Comparison of ENCODE assay signal across 15 mouse cellular contexts in the genomic region with DNA sequence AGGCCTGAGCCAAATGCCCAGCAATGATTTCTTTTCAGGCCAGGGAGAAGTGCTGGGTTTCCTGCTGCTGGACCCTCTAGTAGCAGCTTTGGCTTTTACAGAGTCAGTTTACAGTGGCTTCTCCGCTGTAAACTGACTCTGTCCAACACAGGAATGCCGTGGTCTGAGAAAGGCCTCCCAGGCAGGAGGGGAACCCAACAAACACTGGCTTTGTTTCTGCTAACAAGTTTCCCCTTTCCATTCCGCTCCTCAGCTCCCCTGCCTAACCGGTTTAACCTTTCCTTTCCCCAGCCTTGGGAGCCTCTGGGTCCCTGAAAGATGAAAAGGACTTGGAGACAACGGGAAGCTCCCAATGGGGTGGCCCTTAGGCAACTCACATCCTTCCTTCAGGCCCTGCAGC. TPM values are rescaled to one million over a fixed set of nuclear protein-coding genes. Genes with fewer than 3 reads are reported as not detected.
A peak's percentile ranks its signal among the peaks of the same experiment; 100 is the strongest.
DNase-seq lines count a peak whose midpoint lies in the region; ATAC-seq and TF ChIP-seq lines count a peak whose summit lies in the region.
"Had no signal": no experiment of that assay in that cellular context is flagged by ENCODE, and none has a peak within 500 bp of the region (broad histone marks: within the 10 kb centered on the region; RNA-seq: fewer than 3 reads in every experiment).

No protein-coding gene starts in this region.

- 0 out of 2 replicates have a peak overlapping the region, but pooled peaks have one; percentile 2 for H3K27ac ChIP-seq in heart, embryonic 13.5 days (replicated peaks)
- peak overlapping the region; percentile 95 for H3K27ac ChIP-seq in lung, postnatal 0 days (ENCODE audit: low read length)
- H3K27ac ChIP-seq in embryonic facial prominence, embryonic 15.5 days (replicated peaks) = peak overlapping the region; percentile 60
- H3K27ac ChIP-seq: left cerebral cortex, adult 2 months; liver, embryonic 15.5 days; midbrain, embryonic 12.5 days; neural tube, embryonic 12.5 days had no signal

- TF ChIP-seq EP300 in lung, postnatal 0 days (IDR thresholded peaks at IDR 0.05) = no peak

- H3K9me3 ChIP-seq in heart, embryonic 13.5 days = no peaks in the 10 kb centered on the region
- H3K9me3 ChIP-seq in lung, postnatal 0 days (ENCODE audit: low read length) = no peaks in the 10 kb centered on the region
- no peaks in the 10 kb centered on the region for H3K9me3 ChIP-seq in embryonic facial prominence, embryonic 15.5 days (replicated peaks)
- H3K9me3 ChIP-seq: liver, embryonic 15.5 days; midbrain, embryonic 12.5 days; neural tube, embryonic 12.5 days had no signal

- no peak for TF ChIP-seq CTCF in lung, postnatal 0 days (IDR thresholded peaks at IDR 0.05)

- intact Hi-C loops in heart, postnatal 25 days (cut with DNase I) = no loop called here
- intact Hi-C loops in left cerebral cortex, postnatal 4 days (cut with DNase I) = no loop called here

- H3K4me2 ChIP-seq in heart, embryonic 13.5 days = no peak overlapping the region
- no peak overlapping the region for H3K4me2 ChIP-seq in lung, postnatal 0 days (replicated peaks; ENCODE audit: low read depth, low read length)
- H3K4me2 ChIP-seq in embryonic facial prominence, embryonic 15.5 days (replicated peaks) = no peak overlapping the region
- H3K4me2 ChIP-seq: liver, embryonic 15.5 days; midbrain, embryonic 12.5 days; neural tube, embryonic 12.5 days had no signal

- no peak overlapping the region for H3K4me3 ChIP-seq in heart, embryonic 13.5 days
- H3K4me3 ChIP-seq in lung, postnatal 0 days (ENCODE audit: low read depth, low read length) = no peak overlapping the region
- H3K4me3 ChIP-seq in embryonic facial prominence, embryonic 15.5 days (replicated peaks) = no peak overlapping the region
- H3K4me3 ChIP-seq: left cerebral cortex, adult 2 months; liver, embryonic 15.5 days; midbrain, embryonic 12.5 days; neural tube, embryonic 12.5 days had no signal

- DNase-seq in heart, postnatal 25 days (ENCODE audit: low spot score) = no peak
- peak; percentile 47 for DNase-seq in lung, postnatal 0 days (ENCODE audit: low spot score)
- DNase-seq in lung, postnatal 10 days = no peak
- DNase-seq in left cerebral cortex, postnatal 4 days = no peak
- no peak for DNase-seq in right cerebral cortex, postnatal 36 days (ENCODE audit: low spot score in 2 of 2)
- DNase-seq: cerebellum, adult 18-20 months; heart, adult 18-20 months; thymus, postnatal 25 days had no signal

- peaks cover 43% of the 10 kb centered on the region for H3K4me1 ChIP-seq in heart, embryonic 13.5 days
- H3K4me1 ChIP-seq in lung, postnatal 0 days (ENCODE audit: insufficient read depth, low read depth, low read length) = no peaks in the 10 kb centered on the region
- peaks cover 35% of the 10 kb centered on the region for H3K4me1 ChIP-seq in embryonic facial prominence, embryonic 15.5 days
- H3K4me1 ChIP-seq: neural tube, embryonic 12.5 days had no signal

- WGBS in heart, embryonic 13.5 days = 35% methylated on average over 5 of the region's 5 CpGs
- 15% methylated on average over 5 of the region's 5 CpGs for WGBS in lung, postnatal 0 days
- 7% methylated on average over 5 of the region's 5 CpGs for WGBS in embryonic facial prominence, embryonic 15.5 days

- no peak for ATAC-seq in heart, embryonic 13.5 days (ENCODE audit: extremely low read depth, insufficient number of reproducible peaks, low FRiP score, low TSS enrichment)
- no peak for ATAC-seq in lung, postnatal 0 days
- ATAC-seq in embryonic facial prominence, embryonic 15.5 days (ENCODE audit: insufficient number of reproducible peaks, low FRiP score, low TSS enrichment, low read depth) = no peak
- ATAC-seq: CD4-positive, CD25-positive, alpha-beta regulatory T cell, adult 4 months had no signal

- H3K9ac ChIP-seq in heart, embryonic 13.5 days = 0 out of 2 replicates have a peak overlapping the region, but pooled peaks have one; percentile 54
- H3K9ac ChIP-seq in lung, postnatal 0 days (replicated peaks; ENCODE audit: low read depth) = no peak overlapping the region
- no peak overlapping the region for H3K9ac ChIP-seq in embryonic facial prominence, embryonic 15.5 days
- H3K9ac ChIP-seq: liver, embryonic 15.5 days; midbrain, embryonic 12.5 days; neural tube, embryonic 12.5 days had no signal

- no peaks in the 10 kb centered on the region for H3K27me3 ChIP-seq in heart, embryonic 13.5 days (replicated peaks)
- no peaks in the 10 kb centered on the region for H3K27me3 ChIP-seq in lung, postnatal 0 days (replicated peaks; ENCODE audit: insufficient read depth, low read length)
- H3K27me3 ChIP-seq in embryonic facial prominence, embryonic 15.5 days = no peaks in the 10 kb centered on the region
- H3K27me3 ChIP-seq: liver, embryonic 15.5 days; midbrain, embryonic 12.5 days; neural tube, embryonic 12.5 days had no signal

- H3K36me3 ChIP-seq in heart, embryonic 13.5 days = peaks cover 41% of the 10 kb centered on the region
- peaks cover 8% of the 10 kb centered on the region; the same call in 1 of the 2 replicates for H3K36me3 ChIP-seq in lung, postnatal 0 days (ENCODE audit: insufficient read depth, low read length)
- H3K36me3 ChIP-seq in embryonic facial prominence, embryonic 15.5 days = peaks cover 36% of the 10 kb centered on the region

RNA-seq across cellular contexts. Expression of gene Ssr2, which starts 14.6 kb away (rescaled TPM):
- polyA plus RNA-seq in heart, embryonic 13.5 days (2015; fragmentation: Nextera tagmentation; extraction: Ambion mirVana) = 173 and 202 TPM in 2 replicates
- total RNA-seq in heart, postnatal 25 days (2021) = 10 to 100 TPM; 80.7 to 93.3 TPM
- polyA plus RNA-seq in lung, postnatal 0 days (2015; fragmentation: Nextera tagmentation; extraction: Ambion mirVana) = 306 and 384 TPM in 2 replicates
- polyA plus RNA-seq in embryonic facial prominence, embryonic 15.5 days (2015; fragmentation: Nextera tagmentation; extraction: Ambion mirVana) = 339 and 341 TPM in 2 replicates
- 100 to 1,000 TPM; 114 to 121 TPM for total RNA-seq in left cerebral cortex, postnatal 4 days (2021)

RNA-seq across cellular contexts. Expression of gene Arhgef2, which starts 15.5 kb away (rescaled TPM):
- 73.1 and 73.4 TPM in 2 replicates for polyA plus RNA-seq in heart, embryonic 13.5 days (2015; fragmentation: Nextera tagmentation; extraction: Ambion mirVana)
- total RNA-seq in heart, postnatal 25 days (2021) = 10 to 100 TPM; 42.6 to 51.8 TPM
- 170 and 229 TPM in 2 replicates for polyA plus RNA-seq in lung, postnatal 0 days (2015; fragmentation: Nextera tagmentation; extraction: Ambion mirVana)
- polyA plus RNA-seq in embryonic facial prominence, embryonic 15.5 days (2015; fragmentation: Nextera tagmentation; extraction: Ambion mirVana) = 96.6 and 97.9 TPM in 2 replicates
- 100 to 1,000 TPM; 129 to 134 TPM for total RNA-seq in left cerebral cortex, postnatal 4 days (2021)

RNA-seq across cellular contexts. Expression of gene Ubqln4, which starts 36.7 kb away (rescaled TPM):
- 33.1 and 34.1 TPM in 2 replicates for polyA plus RNA-seq in heart, embryonic 13.5 days (2015; fragmentation: Nextera tagmentation; extraction: Ambion mirVana)
- total RNA-seq in heart, postnatal 25 days (2021) = 10 to 100 TPM; 67.4 to 71.2 TPM
- polyA plus RNA-seq in lung, postnatal 0 days (2015; fragmentation: Nextera tagmentation; extraction: Ambion mirVana) = 18.4 and 22.6 TPM in 2 replicates
- 44.4 and 47.6 TPM in 2 replicates for polyA plus RNA-seq in embryonic facial prominence, embryonic 15.5 days (2015; fragmentation: Nextera tagmentation; extraction: Ambion mirVana)
- 100 to 1,000 TPM in 1 of 2 experiments, 10 to 100 TPM in 1; 97.5 to 105 TPM for total RNA-seq in left cerebral cortex, postnatal 4 days (2021)

RNA-seq across cellular contexts. Expression of gene Lamtor2, which starts 37.4 kb away (rescaled TPM):
- 131 and 150 TPM in 2 replicates for polyA plus RNA-seq in heart, embryonic 13.5 days (2015; fragmentation: Nextera tagmentation; extraction: Ambion mirVana)
- 10 to 100 TPM; 84.2 to 92.5 TPM for total RNA-seq in heart, postnatal 25 days (2021)
- 138 and 143 TPM in 2 replicates for polyA plus RNA-seq in lung, postnatal 0 days (2015; fragmentation: Nextera tagmentation; extraction: Ambion mirVana)
- polyA plus RNA-seq in embryonic facial prominence, embryonic 15.5 days (2015; fragmentation: Nextera tagmentation; extraction: Ambion mirVana) = 183 and 199 TPM in 2 replicates
- total RNA-seq in left cerebral cortex, postnatal 4 days (2021) = 100 to 1,000 TPM; 106 to 120 TPM

RNA-seq across cellular contexts. Expression of gene Rab25, which starts 42.1 kb away (rescaled TPM):
- polyA plus RNA-seq in heart, embryonic 13.5 days (2015; fragmentation: Nextera tagmentation; extraction: Ambion mirVana) = 1.1 and 1.5 TPM in 2 replicates
- not detected for total RNA-seq in heart, postnatal 25 days (2021)
- polyA plus RNA-seq in lung, postnatal 0 days (2015; fragmentation: Nextera tagmentation; extraction: Ambion mirVana) = 61.4 and 61.8 TPM in 2 replicates
- 96.3 and 107 TPM in 2 replicates for polyA plus RNA-seq in embryonic facial prominence, embryonic 15.5 days (2015; fragmentation: Nextera tagmentation; extraction: Ambion mirVana)
- total RNA-seq in left cerebral cortex, postnatal 4 days (2021) = under 1 TPM in 1 of 2 experiments, not detected in 1; 0.83 TPM
- total RNA-seq: left cerebral cortex, adult 2 months had no signal
- polyA plus RNA-seq: CD4-positive, CD25-positive, alpha-beta regulatory T cell, adult 4 months; liver, embryonic 15.5 days had no signal

Comparison
In these comparisons a context has a peak if more than half of its experiments do, and no peak if none do; other contexts are left out.
1. H3K27ac ChIP-seq: peak in every context shown above with its lines; median percentile 95 in lung, postnatal 0 days; 60 in embryonic facial prominence, embryonic 15.5 days; 2 in heart, embryonic 13.5 days.